Mouse (Mus musculus) limb, embryonic 10.5 days (tissue): ENCODE results near the gene Zscan2. TPM values are rescaled to one million over a fixed set of nuclear protein-coding genes. Genes with fewer than 3 reads are reported as not detected.

Experiments
- DNase-seq: peaks from one replicate; pipeline ENCODE4 v3.0.0-alpha.2; 2017; ENCODE audit warnings: low spot score
- H3K27ac ChIP-seq: fragments of 300-500 bp; sonication (generic); 2 replicates; pipeline ENCODE4 v1.5.1; 2016; ENCODE audit warnings: mild to moderate bottlenecking
- H3K27me3 ChIP-seq: fragments of 300-500 bp; sonication (generic); 2 replicates; pipeline ENCODE4 v1.6.1; 2016; ENCODE audit warnings: low read depth, mild to moderate bottlenecking; ENCODE audit not compliant: poor library complexity, severe bottlenecking
- H3K36me3 ChIP-seq: fragments of 300-500 bp; sonication (generic); 2 replicates; pipeline ENCODE4 v1.6.1; 2016; ENCODE audit warnings: mild to moderate bottlenecking, moderate library complexity
- H3K4me1 ChIP-seq: fragments of 300-500 bp; sonication (generic); 2 replicates; pipeline ENCODE4 v1.6.1; 2016
- H3K4me3 ChIP-seq: fragments of 300-500 bp; sonication (generic); 2 replicates; pipeline ENCODE4 v1.5.1; 2016; ENCODE audit warnings: mild to moderate bottlenecking, moderate library complexity
- H3K9me3 ChIP-seq: fragments of 300-500 bp; sonication (generic); replicated peaks from 2 replicates; pipeline ENCODE4 v1.6.1; 2016; ENCODE audit warnings: mild to moderate bottlenecking
- WGBS: fragments of 180-500 bp; shearing (Covaris S2); methylation state at CpG from one replicate; pipeline ENCODE4 v1.1.7; 2016; 5-methylcytosine and 5-hydroxymethylcytosine counted together
- polyA plus RNA-seq: library from polyadenylated mRNA; unstranded; fragments of >200 nt; fragmentation: Nextera tagmentation; extraction: Ambion mirVana; gene quantifications from 2 replicates; pipeline ENCODE4 v1.2.1, GENCODE M21; 2016

Zscan2 gene
- polyA plus RNA-seq, 1 experiment from 2014 or later = 4.0 TPM

GRCm38 (mm10) chr7:80833651-80834532 is 26.8 kb upstream of the Zscan2 start:
- WGBS = 32% methylated on average over 12 of the region's 12 CpGs
- Histone ChIP-seq H3K36me3 (no peaks in the 10 kb centered on the region), H3K9me3 (no peaks in the 10 kb centered on the region), H3K27me3 (peaks cover 3% of the 10 kb centered on the region; the same call in 1 of the 2 replicates), H3K4me1 (peaks cover under 1% of the 10 kb centered on the region; the same call in 1 of the 2 replicates), H3K27ac (no peak overlapping the region), H3K4me3 (no peak overlapping the region)
- no peak for DNase-seq

DNA sequence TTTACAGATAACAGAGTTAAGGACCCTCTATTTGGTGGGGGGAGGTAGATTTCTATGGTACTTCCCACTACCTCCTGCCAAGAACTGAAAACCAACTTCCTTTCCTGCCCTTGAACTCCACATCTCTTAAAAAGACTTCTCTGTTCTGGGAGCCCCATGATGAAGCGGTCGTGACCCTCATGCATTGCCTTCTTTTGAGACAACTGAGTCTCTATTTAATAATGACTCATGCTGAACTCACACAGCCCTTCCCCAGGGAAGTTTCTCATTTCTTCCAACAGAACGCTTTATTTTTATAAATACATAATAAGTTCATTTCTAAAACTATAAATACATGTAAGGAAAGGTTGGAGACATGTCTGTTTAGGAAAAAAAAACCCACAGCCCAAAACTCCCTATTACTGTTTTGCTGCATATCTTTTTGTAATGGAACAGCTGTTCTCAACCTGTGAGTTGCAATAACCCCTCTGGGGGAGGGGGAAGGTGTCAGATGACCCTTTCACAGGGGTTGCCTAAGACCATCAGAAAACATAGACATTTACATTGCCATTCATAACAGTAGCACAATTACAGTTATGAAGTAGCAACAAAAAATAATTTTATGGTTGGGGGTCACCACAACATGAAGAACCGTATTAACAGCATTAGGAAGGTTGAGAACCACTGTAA is 24.6 kb upstream of the Zscan2 start:
- no peaks in the 10 kb centered on the region for H3K9me3 ChIP-seq
- 85% methylated on average over 4 of the region's 4 CpGs for WGBS

GRCm38 (mm10) chr7:80837736-80838135 is 23.0 kb upstream of the Zscan2 start:
- DNase-seq = no peak
- WGBS = 44% methylated on average over 9 of the region's 9 CpGs
- H3K4me1 ChIP-seq = peaks cover 4% of the 10 kb centered on the region; the same call in 1 of the 2 replicates
- H3K36me3 ChIP-seq = no peaks in the 10 kb centered on the region
- no peak overlapping the region for H3K27ac ChIP-seq
- H3K4me3 ChIP-seq = no peak overlapping the region
- no peaks in the 10 kb centered on the region for H3K9me3 ChIP-seq
- H3K27me3 ChIP-seq = peaks cover 3% of the 10 kb centered on the region; the same call in 1 of the 2 replicates

More for the DNA sequence above, 24.6 kb upstream of the Zscan2 start:
- Histone ChIP-seq H3K4me3 (no peak overlapping the region), H3K36me3 (no peaks in the 10 kb centered on the region), H3K4me1 (peaks cover 4% of the 10 kb centered on the region; the same call in 1 of the 2 replicates), H3K27ac (no peak overlapping the region), H3K27me3 (peaks cover 3% of the 10 kb centered on the region; the same call in 1 of the 2 replicates)
- no peak for DNase-seq

DNA sequence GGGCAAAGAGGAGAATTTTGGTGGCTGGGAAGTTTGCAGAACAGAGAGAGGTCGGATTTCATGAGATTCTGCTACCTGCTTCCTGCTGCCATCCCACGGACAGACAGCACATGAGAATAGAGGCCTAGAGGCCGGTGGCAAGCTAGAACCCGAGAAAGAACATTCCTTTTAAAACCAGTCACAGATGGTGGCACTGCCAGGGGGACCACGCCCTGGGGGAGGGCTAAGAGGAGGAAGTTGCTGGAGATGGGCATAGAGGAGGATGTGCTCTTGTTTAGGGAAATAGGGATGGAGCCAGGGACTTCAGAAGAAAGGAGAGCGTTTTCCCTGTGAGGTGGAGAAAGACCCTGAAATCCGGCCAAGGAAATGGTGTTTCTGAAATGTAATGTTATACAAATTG is 22.5 kb upstream of the Zscan2 start:
- H3K4me3 ChIP-seq = no peak overlapping the region
- H3K36me3 ChIP-seq = no peaks in the 10 kb centered on the region
- 36% methylated on average over 7 of the region's 7 CpGs for WGBS
- H3K27ac ChIP-seq = no peak overlapping the region
- peaks cover 3% of the 10 kb centered on the region; the same call in 1 of the 2 replicates for H3K27me3 ChIP-seq
- H3K9me3 ChIP-seq = no peaks in the 10 kb centered on the region
- peaks cover 4% of the 10 kb centered on the region; the same call in 1 of the 2 replicates for H3K4me1 ChIP-seq
- no peak for DNase-seq

DNA sequence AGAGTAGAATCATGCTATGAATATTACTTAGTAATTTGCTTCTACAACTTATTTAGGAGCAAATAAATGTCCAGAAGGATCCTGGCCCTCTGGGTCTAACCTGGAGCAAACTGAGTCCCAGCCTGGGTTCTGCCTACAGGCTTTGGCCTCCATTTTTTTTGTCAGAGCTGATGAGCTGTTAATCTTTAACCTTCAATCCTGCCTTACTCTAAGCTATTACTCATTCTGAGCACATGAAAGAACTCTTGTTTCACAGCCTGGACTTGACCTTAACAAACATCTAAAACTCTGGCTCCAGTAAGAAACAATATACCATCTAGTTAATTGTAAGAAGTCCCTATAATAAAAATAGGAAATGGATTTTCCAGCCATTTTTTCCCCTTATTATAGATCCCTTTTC is 21.0 kb upstream of the Zscan2 start:
- no peaks in the 10 kb centered on the region for H3K9me3 ChIP-seq
- no peak overlapping the region for H3K4me3 ChIP-seq
- peaks cover 3% of the 10 kb centered on the region; the same call in 1 of the 2 replicates for H3K27me3 ChIP-seq
- H3K4me1 ChIP-seq = peaks cover 4% of the 10 kb centered on the region; the same call in 1 of the 2 replicates
- no peak for DNase-seq
- H3K27ac ChIP-seq = no peak overlapping the region
- no peaks in the 10 kb centered on the region for H3K36me3 ChIP-seq

- 55% methylated on average over 1 of the region's 1 CpGs for WGBS
- peaks cover 3% of the 10 kb centered on the region; the same call in 1 of the 2 replicates for H3K27me3 ChIP-seq
These were observed 20.5 kb upstream of the Zscan2 start for GRCm38 (mm10) chr7:80840241-80840640.

GRCm38 (mm10) chr7:80840937-80841336 is 19.8 kb upstream of the Zscan2 start:
- DNase-seq = no peak
- H3K27ac ChIP-seq = no peak overlapping the region
- no peak overlapping the region for H3K4me3 ChIP-seq
- peaks cover 6% of the 10 kb centered on the region; the same call in 1 of the 2 replicates for H3K4me1 ChIP-seq
- no peaks in the 10 kb centered on the region for H3K36me3 ChIP-seq
- H3K27me3 ChIP-seq = peaks cover 3% of the 10 kb centered on the region; the same call in 1 of the 2 replicates
- no peaks in the 10 kb centered on the region for H3K9me3 ChIP-seq
- 75% methylated on average over 4 of the region's 4 CpGs for WGBS

More at GRCm38 (mm10) chr7:80840241-80840640, 20.5 kb upstream of the Zscan2 start:
- no peak for DNase-seq
- no peaks in the 10 kb centered on the region for H3K9me3 ChIP-seq
- H3K27ac ChIP-seq = no peak overlapping the region
- H3K4me3 ChIP-seq = no peak overlapping the region
- H3K36me3 ChIP-seq = no peaks in the 10 kb centered on the region
- peaks cover 4% of the 10 kb centered on the region; the same call in 1 of the 2 replicates for H3K4me1 ChIP-seq

- no peak for DNase-seq
- 71% methylated on average over 5 of the region's 5 CpGs for WGBS
- Histone ChIP-seq H3K4me1 (peaks cover 9% of the 10 kb centered on the region; the same call in 1 of the 2 replicates), H3K36me3 (no peaks in the 10 kb centered on the region), H3K4me3 (no peak overlapping the region), H3K9me3 (no peaks in the 10 kb centered on the region), H3K27me3 (peaks cover 3% of the 10 kb centered on the region; the same call in 1 of the 2 replicates), H3K27ac (no peak overlapping the region)
These were observed 18.6 kb upstream of the Zscan2 start for GRCm38 (mm10) chr7:80842132-80842531.

DNA sequence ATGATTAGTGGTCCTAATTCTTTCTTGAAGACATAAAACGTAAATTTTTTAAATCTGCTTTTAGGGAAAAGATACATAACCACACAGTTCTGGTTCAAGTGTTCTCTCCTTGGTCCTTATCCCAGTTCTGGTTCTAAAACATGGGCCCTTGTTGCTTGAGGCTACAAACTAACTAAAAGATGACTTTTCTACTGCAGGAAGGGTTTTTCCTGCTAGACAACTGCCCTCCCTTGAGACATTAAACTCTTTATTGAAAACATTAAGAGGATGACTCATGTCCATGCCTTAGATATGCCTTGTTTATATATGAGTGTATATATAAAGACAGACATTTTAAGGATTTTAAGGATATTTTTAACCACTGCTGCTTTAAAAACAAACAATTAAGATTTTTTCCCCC is 17.5 kb upstream of the Zscan2 start:
- DNase-seq = no peak
- no peaks in the 10 kb centered on the region; the same call in 1 of the 2 replicates for H3K27me3 ChIP-seq
- H3K9me3 ChIP-seq = no peaks in the 10 kb centered on the region
- no peak overlapping the region for H3K4me3 ChIP-seq
- H3K4me1 ChIP-seq = peaks cover 9% of the 10 kb centered on the region; the same call in 1 of the 2 replicates
- 81% methylated on average over 1 of the region's 1 CpGs for WGBS
- H3K36me3 ChIP-seq = no peaks in the 10 kb centered on the region
- no peak overlapping the region for H3K27ac ChIP-seq

DNA sequence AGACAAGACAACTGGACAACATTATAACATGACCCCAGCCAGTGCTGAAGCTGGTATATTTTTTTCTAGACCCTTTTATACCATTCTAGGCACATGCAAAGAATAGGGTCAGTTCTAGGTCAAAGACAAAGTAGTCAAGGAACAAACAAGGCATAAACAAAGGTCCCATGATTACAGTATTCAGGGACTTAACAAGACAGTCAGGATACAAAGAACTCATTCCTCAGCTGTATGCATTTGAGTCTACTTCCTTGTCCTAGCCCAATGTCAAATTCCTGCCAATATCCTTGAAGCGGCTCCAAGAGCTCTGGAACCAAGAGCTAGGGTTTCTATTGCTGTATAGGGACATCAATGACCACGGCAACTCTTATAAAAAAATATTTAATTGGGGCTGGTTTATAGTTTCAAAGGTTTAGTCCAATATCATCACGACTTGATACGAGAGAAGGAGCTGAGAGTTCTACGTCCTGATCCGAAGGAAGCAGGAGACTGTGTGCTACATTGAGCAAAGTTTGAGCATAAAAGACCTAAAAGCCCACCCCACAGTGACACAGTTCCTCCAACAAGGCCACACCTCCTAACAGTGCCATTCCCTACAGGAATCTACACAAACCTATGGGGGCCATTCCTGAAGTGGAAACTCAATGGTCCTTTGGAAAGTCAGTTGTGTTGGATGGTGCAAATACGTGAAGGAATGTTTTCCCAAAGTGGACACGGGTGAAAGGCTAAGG is 16.6 kb upstream of the Zscan2 start:
- Histone ChIP-seq H3K27me3 (no peaks in the 10 kb centered on the region), H3K27ac (no peak overlapping the region), H3K9me3 (no peaks in the 10 kb centered on the region), H3K4me3 (no peak overlapping the region), H3K4me1 (peaks cover 6% of the 10 kb centered on the region; the same call in 1 of the 2 replicates), H3K36me3 (no peaks in the 10 kb centered on the region)
- no peak for DNase-seq
- 97% methylated on average over 8 of the region's 8 CpGs for WGBS

GRCm38 (mm10) chr7:80844691-80845090 is 16.0 kb upstream of the Zscan2 start:
- Histone ChIP-seq H3K27ac (no peak overlapping the region), H3K27me3 (no peaks in the 10 kb centered on the region)

GRCm38 (mm10) chr7:80845621-80846279 is 15.0 kb upstream of the Zscan2 start:
- Histone ChIP-seq H3K27me3 (no peaks in the 10 kb centered on the region), H3K4me1 (0 out of 2 replicates have a peak, but pooled peaks cover 5% of the 10 kb centered on the region), H3K4me3 (no peak overlapping the region), H3K36me3 (no peaks in the 10 kb centered on the region), H3K9me3 (no peaks in the 10 kb centered on the region), H3K27ac (no peak overlapping the region)
- 76% methylated on average over 15 of the region's 15 CpGs for WGBS
- DNase-seq = no peak

More at GRCm38 (mm10) chr7:80844691-80845090, 16.0 kb upstream of the Zscan2 start:
- no peaks in the 10 kb centered on the region for H3K9me3 ChIP-seq
- 92% methylated on average over 12 of the region's 12 CpGs for WGBS
- H3K4me3 ChIP-seq = no peak overlapping the region
- H3K4me1 ChIP-seq = 0 out of 2 replicates have a peak, but pooled peaks cover 5% of the 10 kb centered on the region
- DNase-seq = no peak
- no peaks in the 10 kb centered on the region for H3K36me3 ChIP-seq
